Mouse (Mus musculus): ENCODE measurements at regions not wholly inside any gene's neighbourhood (a gene's known extent, or its start where the extent isn't known, plus 50 kb on each side); places are given as distances from the start of the nearest gene placed in this dataset.

- DNase-seq (ENCODE audit: low spot score in 2 of 2) = peak in 1 of 2 experiments; percentile 27
These were observed 73.1 kb upstream of the Tfpi start for GRCm38 (mm10) chr2:84549626-84550025.

- DNase-seq (ENCODE audit: low spot score in 2 of 2) = no peak
These were observed 72.0 kb upstream of the Tfpi start for GRCm38 (mm10) chr2:84548625-84549024.

GRCm38 (mm10) chr2:84545676-84546075 is 69.1 kb upstream of the Tfpi start:
- no peak for DNase-seq (ENCODE audit: low spot score in 2 of 2)

GRCm38 (mm10) chr2:84544739-84545138 is 68.2 kb upstream of the Tfpi start:
- DNase-seq (ENCODE audit: low spot score in 2 of 2) = no peak

GRCm38 (mm10) chr2:84544146-84544545 is 67.6 kb upstream of the Tfpi start:
- DNase-seq (ENCODE audit: low spot score in 2 of 2) = no peak

GRCm38 (mm10) chr2:84541440-84541839 is 64.9 kb upstream of the Tfpi start:
- DNase-seq (ENCODE audit: low spot score in 2 of 2) = no peak

- DNase-seq (ENCODE audit: low spot score in 2 of 2) = no peak
These were observed 62.5 kb upstream of the Tfpi start for GRCm38 (mm10) chr2:84539096-84539495.

GRCm38 (mm10) chr2:84537957-84538356 is 61.4 kb upstream of the Tfpi start:
- no peak for DNase-seq (ENCODE audit: low spot score in 2 of 2)

GRCm38 (mm10) chr2:84531215-84531614 is 54.6 kb upstream of the Tfpi start:
- DNase-seq (ENCODE audit: low spot score in 2 of 2) = no peak

- DNase-seq (ENCODE audit: low spot score in 2 of 2) = no peak
These were observed 52.5 kb upstream of the Tfpi start for GRCm38 (mm10) chr2:84528847-84529775.

All from layer of hippocampus, adult 18-20 months (tissue).